Mouse (Mus musculus): ENCODE measurements at regions not wholly inside any gene's neighbourhood (a gene's known extent, or its start where the extent isn't known, plus 50 kb on each side); places are given as distances from the start of the nearest gene placed in this dataset.
"Not testable (repeated sequence)": the region's sequence is repeated elsewhere in the genome, so short reads cannot be mapped to it uniquely, and the experiment has no call there.

DNA sequence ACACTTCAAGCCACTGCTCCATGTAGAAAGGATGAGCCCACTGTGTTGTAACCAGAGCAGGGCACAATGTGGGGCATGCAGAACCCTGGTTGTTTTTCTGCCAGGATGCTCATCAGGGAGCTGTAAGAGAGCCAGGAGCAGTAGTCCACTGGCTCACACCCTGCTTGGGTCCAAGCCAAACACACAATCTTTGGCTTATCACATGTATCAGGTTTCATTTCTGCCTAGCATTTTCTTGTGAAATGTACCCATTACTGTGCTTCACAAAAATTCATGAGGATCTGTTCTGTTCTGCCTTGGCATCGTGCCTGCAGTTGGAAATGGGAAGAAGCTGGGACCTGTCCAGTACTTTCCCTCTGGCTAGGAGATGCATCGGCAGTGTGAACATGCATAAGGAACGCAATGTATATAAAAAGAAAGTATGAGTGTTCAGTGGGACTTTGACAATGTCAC lies 491.6 kb upstream of the Igfbp3 start:
- no peak overlapping the region for H3K27ac ChIP-seq (replicated peaks)
- no peaks in the 10 kb centered on the region for H3K36me3 ChIP-seq (replicated peaks)
- no peaks in the 10 kb centered on the region for H3K9me3 ChIP-seq
- DNase-seq (ENCODE audit: low spot score): no peak
- H3K4me1 ChIP-seq: no peaks in the 10 kb centered on the region
- H3K27me3 ChIP-seq (replicated peaks; ENCODE audit: low read depth, poor library complexity, severe bottlenecking): no peaks in the 10 kb centered on the region
- WGBS: 93% methylated on average over 3 of the region's 3 CpGs
- H3K4me3 ChIP-seq: no peak overlapping the region

DNA sequence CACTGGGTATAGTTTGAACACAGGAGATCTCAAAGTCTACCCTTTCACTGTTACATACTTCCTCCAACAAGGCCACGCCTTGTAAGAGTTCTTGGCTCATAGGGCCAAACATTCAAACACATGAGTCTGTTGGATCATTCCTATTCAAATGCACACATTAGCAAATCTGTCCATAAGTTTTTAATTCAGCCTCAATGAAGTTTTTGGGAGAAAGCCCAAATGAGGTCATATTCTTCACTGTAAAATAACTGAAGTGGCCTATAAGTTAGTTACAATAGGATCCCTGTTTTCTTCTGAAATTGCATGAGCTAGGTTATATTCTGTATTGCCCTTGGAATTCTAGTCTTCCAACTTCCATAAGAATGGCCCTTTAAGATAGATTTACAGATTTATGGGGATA lies 483.9 kb upstream of the Igfbp3 start:
- Histone ChIP-seq H3K27ac (replicated peaks) (no peak overlapping the region), H3K9me3 (no peaks in the 10 kb centered on the region), H3K4me3 (no peak overlapping the region), H3K36me3 (replicated peaks) (no peaks in the 10 kb centered on the region), H3K4me1 (no peaks in the 10 kb centered on the region), H3K27me3 (replicated peaks; ENCODE audit: low read depth, poor library complexity, severe bottlenecking) (no peaks in the 10 kb centered on the region)
- DNase-seq (ENCODE audit: low spot score): no peak
- WGBS: 78% methylated on average over 1 of the region's 1 CpGs

DNA sequence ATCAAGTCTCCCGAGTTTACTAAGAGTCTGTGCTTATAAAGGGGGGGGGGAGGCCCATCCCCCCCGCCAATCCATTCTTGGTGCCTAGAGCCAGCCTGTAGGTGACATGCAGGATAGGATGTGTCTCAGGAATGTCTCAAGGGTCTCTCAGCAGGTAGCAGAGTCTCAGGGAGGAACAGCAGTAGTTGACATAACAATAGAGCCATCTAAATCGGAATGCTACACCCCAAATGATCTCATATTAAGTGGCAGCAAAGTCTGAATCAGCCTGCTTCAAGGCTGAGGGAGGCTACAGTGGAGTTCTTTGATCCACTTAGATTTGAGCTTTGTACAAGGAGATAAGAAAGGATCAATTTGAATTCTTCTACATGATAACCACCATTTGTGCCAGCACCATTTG lies 476.0 kb upstream of the Igfbp3 start:
- H3K27ac ChIP-seq (replicated peaks); DNase-seq (ENCODE audit: low spot score); H3K27me3 ChIP-seq (replicated peaks; ENCODE audit: low read depth, poor library complexity, severe bottlenecking); H3K4me1 ChIP-seq; H3K36me3 ChIP-seq (replicated peaks); H3K4me3 ChIP-seq; H3K9me3 ChIP-seq: not testable (repeated sequence)
- 56% methylated on average over 3 of the region's 3 CpGs for WGBS

DNA sequence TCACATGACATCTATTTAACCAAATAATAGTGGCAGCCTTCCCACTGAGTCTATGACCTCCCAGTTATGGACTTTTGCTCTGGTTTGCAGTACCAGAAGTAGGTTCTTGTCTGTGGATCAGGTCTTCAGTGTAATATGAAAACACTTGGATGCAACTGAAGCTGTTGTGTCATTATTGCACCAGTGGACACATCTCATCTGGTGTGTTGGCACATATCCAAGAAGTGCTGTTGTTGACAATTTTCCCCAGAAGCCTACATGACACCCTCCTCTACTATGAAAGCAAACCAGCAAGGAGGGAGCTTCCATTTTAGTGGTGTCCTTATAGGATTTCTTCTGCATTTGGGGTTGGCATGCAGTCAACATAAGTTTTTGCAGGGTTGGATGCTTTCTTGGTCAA lies 459.1 kb upstream of the Igfbp3 start:
- DNase-seq (ENCODE audit: low spot score): no peak
- H3K9me3 ChIP-seq: no peaks in the 10 kb centered on the region

DNA sequence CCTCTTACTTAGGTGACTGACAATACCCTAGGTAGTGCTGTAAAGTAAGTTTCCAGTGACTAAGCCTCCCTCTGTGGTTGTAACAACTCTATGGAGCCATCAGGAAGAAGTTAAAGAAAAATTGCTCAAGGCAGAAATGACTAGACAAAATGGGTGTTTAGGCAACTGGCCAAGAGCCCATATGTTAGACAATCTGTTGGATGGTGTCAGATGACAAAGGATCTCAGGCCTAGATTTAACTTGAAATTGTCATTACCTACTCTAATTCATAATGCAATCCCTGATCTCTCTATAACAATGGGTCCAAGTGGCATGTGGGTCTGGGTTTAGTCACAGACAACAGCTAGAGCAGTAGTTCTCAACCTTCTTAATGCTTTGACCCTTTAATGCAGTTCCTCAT lies 416.9 kb upstream of the Igfbp3 start:
- H3K4me1 ChIP-seq: no peaks in the 10 kb centered on the region
- DNase-seq (ENCODE audit: low spot score): no peak
- H3K9me3 ChIP-seq: no peaks in the 10 kb centered on the region
- no peaks in the 10 kb centered on the region for H3K36me3 ChIP-seq (replicated peaks)
- H3K27me3 ChIP-seq (replicated peaks; ENCODE audit: low read depth, poor library complexity, severe bottlenecking): no peaks in the 10 kb centered on the region
- H3K27ac ChIP-seq (replicated peaks): no peak overlapping the region
- H3K4me3 ChIP-seq: no peak overlapping the region

More for the DNA sequence above, 459.1 kb upstream of the Igfbp3 start:
- H3K4me1 ChIP-seq: no peaks in the 10 kb centered on the region
- H3K27me3 ChIP-seq (replicated peaks; ENCODE audit: low read depth, poor library complexity, severe bottlenecking): no peaks in the 10 kb centered on the region
- H3K36me3 ChIP-seq (replicated peaks): no peaks in the 10 kb centered on the region
- H3K4me3 ChIP-seq: no peak overlapping the region
- H3K27ac ChIP-seq (replicated peaks): no peak overlapping the region

DNA sequence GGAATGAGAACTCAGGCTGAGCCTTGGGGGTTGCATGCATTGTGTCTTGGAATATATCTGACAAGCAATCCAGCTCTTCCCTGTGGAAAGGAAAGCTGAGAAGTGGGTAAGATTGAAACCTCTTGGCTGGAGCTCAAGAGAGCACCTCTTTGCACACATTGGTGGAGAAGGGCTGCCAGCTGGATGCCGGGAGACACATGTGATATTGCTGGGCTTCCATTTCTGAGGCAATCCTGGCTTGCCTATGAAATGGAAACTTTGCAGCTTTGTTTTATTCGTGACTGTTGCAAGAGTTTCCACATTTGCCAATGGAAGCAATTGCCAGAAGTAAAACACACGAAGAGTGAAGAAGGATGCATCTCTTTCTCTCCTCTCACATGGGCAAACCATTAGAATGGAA lies 411.5 kb upstream of the Igfbp3 start:
- Histone ChIP-seq H3K4me3 (no peak overlapping the region), H3K4me1 (no peaks in the 10 kb centered on the region), H3K36me3 (replicated peaks) (no peaks in the 10 kb centered on the region), H3K27me3 (replicated peaks; ENCODE audit: low read depth, poor library complexity, severe bottlenecking) (no peaks in the 10 kb centered on the region), H3K27ac (replicated peaks) (no peak overlapping the region), H3K9me3 (no peaks in the 10 kb centered on the region)
- 83% methylated on average over 3 of the region's 3 CpGs for WGBS
- no peak for DNase-seq (ENCODE audit: low spot score)

DNA sequence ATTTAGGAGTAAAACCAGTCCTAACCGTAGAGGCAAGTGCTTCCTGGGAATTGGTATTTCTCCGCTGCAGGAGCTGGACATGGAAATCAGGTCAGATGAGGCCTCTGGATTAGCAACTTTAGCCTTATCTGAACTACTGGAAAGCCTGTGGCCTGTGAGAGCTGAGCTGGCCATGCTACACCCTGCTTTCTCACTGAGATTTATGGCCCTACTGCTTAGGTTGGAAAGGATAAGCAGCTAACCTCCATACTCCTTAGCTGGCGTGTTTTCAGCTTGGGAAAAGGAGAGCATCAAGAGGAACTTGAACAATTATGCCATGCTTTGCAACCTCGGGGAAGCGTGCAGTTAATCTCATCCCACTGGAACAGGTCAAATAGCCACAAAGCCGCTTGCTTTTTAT lies 406.6 kb upstream of the Igfbp3 start:
- no peaks in the 10 kb centered on the region for H3K27me3 ChIP-seq (replicated peaks; ENCODE audit: low read depth, poor library complexity, severe bottlenecking)
- WGBS: 85% methylated on average over 6 of the region's 6 CpGs
- no peaks in the 10 kb centered on the region for H3K9me3 ChIP-seq
- DNase-seq (ENCODE audit: low spot score): no peak
- no peak overlapping the region for H3K27ac ChIP-seq (replicated peaks)
- no peak overlapping the region for H3K4me3 ChIP-seq
- no peaks in the 10 kb centered on the region for H3K36me3 ChIP-seq (replicated peaks)
- H3K4me1 ChIP-seq: no peaks in the 10 kb centered on the region

DNA sequence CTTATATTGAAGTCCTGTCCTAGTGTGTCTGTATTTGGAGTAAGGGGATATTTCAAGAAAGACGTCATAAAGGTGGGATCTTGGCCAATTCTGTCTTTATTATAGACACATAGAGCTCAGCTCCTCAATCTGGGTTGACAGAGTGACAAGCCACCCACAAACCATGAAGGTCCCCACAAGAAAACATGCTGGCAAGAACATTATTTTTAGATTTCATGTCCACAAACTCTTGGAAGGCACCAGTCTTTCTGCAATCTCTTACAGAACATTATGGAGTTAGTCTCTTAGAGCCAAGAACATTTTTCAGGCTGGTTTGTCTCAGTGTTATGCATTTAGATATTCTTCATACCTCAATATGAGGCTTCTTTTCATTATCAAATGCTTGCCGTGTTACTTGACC lies 397.0 kb upstream of the Igfbp3 start:
- WGBS: 83% methylated on average over 2 of the region's 2 CpGs
- no peaks in the 10 kb centered on the region for H3K36me3 ChIP-seq (replicated peaks)

DNA sequence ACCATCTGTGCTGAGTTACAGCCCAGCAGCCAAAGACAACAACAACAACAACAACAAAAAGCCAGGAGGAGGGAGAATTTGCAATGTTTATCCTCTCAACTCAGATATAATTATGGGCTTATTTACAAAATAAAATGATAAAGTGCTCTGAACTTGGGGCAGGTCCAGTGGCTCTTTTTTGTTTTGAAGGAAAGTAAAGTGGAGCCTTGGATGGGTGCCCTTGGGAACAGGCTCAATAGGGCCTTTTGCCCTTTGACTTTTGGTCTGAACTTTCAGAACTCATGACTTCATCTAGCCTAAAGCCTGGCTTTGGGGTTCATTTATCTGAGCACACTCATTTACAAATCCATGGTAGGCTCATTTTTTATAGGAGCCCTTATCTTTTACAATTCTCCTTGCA lies 396.2 kb upstream of the Igfbp3 start:
- DNase-seq (ENCODE audit: low spot score): no peak
- H3K4me3 ChIP-seq: no peak overlapping the region
- H3K4me1 ChIP-seq: no peaks in the 10 kb centered on the region

More for the DNA sequence above, 397.0 kb upstream of the Igfbp3 start:
- H3K4me3 ChIP-seq: no peak overlapping the region
- no peaks in the 10 kb centered on the region for H3K27me3 ChIP-seq (replicated peaks; ENCODE audit: low read depth, poor library complexity, severe bottlenecking)
- no peak overlapping the region for H3K27ac ChIP-seq (replicated peaks)
- DNase-seq (ENCODE audit: low spot score): no peak
- no peaks in the 10 kb centered on the region for H3K9me3 ChIP-seq
- no peaks in the 10 kb centered on the region for H3K4me1 ChIP-seq

DNA sequence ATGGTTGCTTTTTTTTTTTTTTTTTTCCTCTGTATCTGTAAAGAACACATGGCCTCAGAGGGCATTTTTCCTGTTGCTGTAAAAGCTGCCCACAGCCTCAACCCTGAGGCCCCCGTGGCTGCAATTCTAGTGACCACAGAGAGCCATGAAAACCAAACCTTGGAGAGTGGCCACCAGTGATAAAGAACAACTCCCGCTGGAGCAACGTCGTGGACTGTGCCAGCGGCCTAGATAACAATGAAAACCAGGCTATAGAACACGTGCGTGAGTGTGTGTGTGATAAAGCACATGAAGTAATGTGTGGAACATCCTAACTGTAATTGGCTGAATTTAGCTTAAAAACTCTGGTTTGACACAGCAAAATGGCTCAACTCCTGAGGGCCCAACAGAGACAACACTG lies 392.9 kb upstream of the Igfbp3 start:
- H3K9me3 ChIP-seq: no peaks in the 10 kb centered on the region
- H3K27ac ChIP-seq (replicated peaks): no peak overlapping the region
- H3K4me3 ChIP-seq: no peak overlapping the region
- H3K27me3 ChIP-seq (replicated peaks; ENCODE audit: low read depth, poor library complexity, severe bottlenecking): no peaks in the 10 kb centered on the region
- DNase-seq (ENCODE audit: low spot score): no peak
- H3K4me1 ChIP-seq: no peaks in the 10 kb centered on the region
- no peaks in the 10 kb centered on the region for H3K36me3 ChIP-seq (replicated peaks)
- WGBS: 89% methylated on average over 7 of the region's 7 CpGs

More for the DNA sequence above, 396.2 kb upstream of the Igfbp3 start:
- Histone ChIP-seq H3K9me3 (no peaks in the 10 kb centered on the region), H3K27ac (replicated peaks) (no peak overlapping the region), H3K27me3 (replicated peaks; ENCODE audit: low read depth, poor library complexity, severe bottlenecking) (no peaks in the 10 kb centered on the region), H3K36me3 (replicated peaks) (no peaks in the 10 kb centered on the region)

DNA sequence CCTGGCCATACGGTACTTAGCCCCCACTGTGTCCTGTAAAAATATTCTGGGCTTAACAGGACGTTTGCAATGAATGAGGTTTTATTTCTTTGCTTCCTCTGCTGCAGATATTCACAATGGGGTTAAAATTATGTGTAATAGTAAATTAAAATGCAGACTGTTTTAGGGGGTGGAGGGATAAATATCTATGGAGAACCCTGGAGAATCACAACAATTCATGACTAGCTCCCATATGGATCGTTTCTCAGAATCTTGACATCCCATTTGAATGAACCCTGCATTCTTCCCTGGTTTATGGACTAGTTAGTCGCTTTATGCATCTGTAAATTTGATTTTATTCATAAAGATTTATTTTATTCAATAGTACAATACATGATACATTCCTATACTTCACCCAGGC lies 378.3 kb upstream of the Igfbp3 start:
- WGBS: 86% methylated on average over 4 of the region's 4 CpGs
- DNase-seq (ENCODE audit: low spot score): no peak

DNA sequence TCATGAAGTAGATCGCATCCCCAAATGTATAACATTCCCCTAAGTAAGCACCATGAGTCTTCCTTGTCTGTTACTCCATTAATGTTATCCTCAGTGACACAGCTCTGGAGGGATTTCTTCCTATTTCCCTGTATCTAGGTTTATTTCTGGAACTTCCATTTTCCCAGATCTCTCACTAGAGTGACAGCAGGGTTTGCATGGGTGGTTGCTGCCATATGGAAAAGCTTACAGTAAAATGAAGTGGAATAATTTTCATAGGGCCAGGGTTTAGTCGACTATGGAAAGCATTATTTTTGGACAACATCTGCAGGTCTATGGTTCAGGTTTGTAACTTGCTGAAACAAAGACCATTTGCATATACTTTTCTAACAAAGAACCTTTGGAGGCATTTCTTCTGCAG lies 369.6 kb upstream of the Igfbp3 start:
- Histone ChIP-seq H3K4me3 (no peak overlapping the region), H3K36me3 (replicated peaks) (no peaks in the 10 kb centered on the region), H3K9me3 (no peaks in the 10 kb centered on the region), H3K4me1 (no peaks in the 10 kb centered on the region), H3K27ac (replicated peaks) (no peak overlapping the region), H3K27me3 (replicated peaks; ENCODE audit: low read depth, poor library complexity, severe bottlenecking) (no peaks in the 10 kb centered on the region)
- WGBS: 87% methylated on average over 2 of the region's 2 CpGs
- no peak for DNase-seq (ENCODE audit: low spot score)

More for the DNA sequence above, 378.3 kb upstream of the Igfbp3 start:
- no peaks in the 10 kb centered on the region for H3K4me1 ChIP-seq
- no peaks in the 10 kb centered on the region for H3K36me3 ChIP-seq (replicated peaks)
- no peaks in the 10 kb centered on the region for H3K9me3 ChIP-seq
- no peaks in the 10 kb centered on the region for H3K27me3 ChIP-seq (replicated peaks; ENCODE audit: low read depth, poor library complexity, severe bottlenecking)
- no peak overlapping the region for H3K4me3 ChIP-seq
- no peak overlapping the region for H3K27ac ChIP-seq (replicated peaks)

DNA sequence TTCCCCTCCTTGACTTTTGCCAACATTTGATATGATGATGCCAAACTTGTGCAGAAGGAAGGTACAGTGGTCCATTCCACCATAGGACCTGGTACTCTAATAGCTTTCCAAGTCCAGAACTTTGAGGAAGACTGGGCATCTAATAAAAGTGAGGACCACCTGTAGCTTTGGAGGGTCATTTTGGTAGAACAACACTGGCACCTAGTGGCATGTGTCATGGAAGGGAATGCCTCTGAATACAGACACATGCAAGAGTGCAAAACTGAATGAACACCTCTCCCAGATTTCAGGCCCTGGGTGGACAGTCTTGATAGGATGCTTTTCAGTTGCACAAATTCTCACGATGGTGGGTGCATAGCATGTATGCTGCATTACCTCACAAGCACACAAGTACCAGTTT lies 354.8 kb upstream of the Igfbp3 start:
- Histone ChIP-seq H3K27ac (replicated peaks) (no peak overlapping the region), H3K9me3 (no peaks in the 10 kb centered on the region), H3K27me3 (replicated peaks; ENCODE audit: low read depth, poor library complexity, severe bottlenecking) (no peaks in the 10 kb centered on the region), H3K36me3 (replicated peaks) (no peaks in the 10 kb centered on the region), H3K4me1 (no peaks in the 10 kb centered on the region), H3K4me3 (no peak overlapping the region)
- peak; percentile 16 for DNase-seq (ENCODE audit: low spot score)
- 76% methylated on average over 1 of the region's 1 CpGs for WGBS

DNA sequence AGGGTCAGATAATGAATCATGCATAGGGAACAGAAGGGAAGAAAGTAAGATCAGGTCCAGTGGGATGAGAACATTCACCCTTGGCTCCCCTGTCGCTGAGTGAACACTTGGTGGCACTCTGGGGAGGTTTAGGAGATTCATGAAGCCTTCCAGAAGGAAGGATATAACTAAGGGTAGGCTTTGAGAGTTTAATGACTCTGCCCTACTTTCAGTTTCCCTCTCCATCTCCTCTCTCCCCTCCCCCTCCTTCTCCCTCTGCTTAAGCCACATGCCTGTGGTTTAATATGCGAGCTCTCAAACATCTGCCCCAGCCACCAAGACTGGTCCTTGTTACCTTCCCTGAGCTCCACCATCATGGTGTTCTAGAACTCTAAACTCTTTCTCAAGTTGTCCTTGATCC lies 348.3 kb upstream of the Igfbp3 start:
- 51% methylated on average over 2 of the region's 2 CpGs for whole genome bisulfite sequencing
- Histone ChIP-seq H3K36me3 (replicated peaks) (no peaks in the 10 kb centered on the region), H3K4me3 (no peak overlapping the region)

More for the DNA sequence above, 348.3 kb upstream of the Igfbp3 start:
- H3K27ac ChIP-seq (replicated peaks): no peak overlapping the region
- H3K9me3 ChIP-seq: no peaks in the 10 kb centered on the region
- no peaks in the 10 kb centered on the region for H3K4me1 ChIP-seq
- no peak for DNase-seq (ENCODE audit: low spot score)
- H3K27me3 ChIP-seq (replicated peaks; ENCODE audit: low read depth, poor library complexity, severe bottlenecking): no peaks in the 10 kb centered on the region
